Mouse (Mus musculus): Measurements from ENCODE around the gene Tle1.
A peak's percentile ranks its signal among the peaks of the same experiment; 100 is the strongest.

DNA sequence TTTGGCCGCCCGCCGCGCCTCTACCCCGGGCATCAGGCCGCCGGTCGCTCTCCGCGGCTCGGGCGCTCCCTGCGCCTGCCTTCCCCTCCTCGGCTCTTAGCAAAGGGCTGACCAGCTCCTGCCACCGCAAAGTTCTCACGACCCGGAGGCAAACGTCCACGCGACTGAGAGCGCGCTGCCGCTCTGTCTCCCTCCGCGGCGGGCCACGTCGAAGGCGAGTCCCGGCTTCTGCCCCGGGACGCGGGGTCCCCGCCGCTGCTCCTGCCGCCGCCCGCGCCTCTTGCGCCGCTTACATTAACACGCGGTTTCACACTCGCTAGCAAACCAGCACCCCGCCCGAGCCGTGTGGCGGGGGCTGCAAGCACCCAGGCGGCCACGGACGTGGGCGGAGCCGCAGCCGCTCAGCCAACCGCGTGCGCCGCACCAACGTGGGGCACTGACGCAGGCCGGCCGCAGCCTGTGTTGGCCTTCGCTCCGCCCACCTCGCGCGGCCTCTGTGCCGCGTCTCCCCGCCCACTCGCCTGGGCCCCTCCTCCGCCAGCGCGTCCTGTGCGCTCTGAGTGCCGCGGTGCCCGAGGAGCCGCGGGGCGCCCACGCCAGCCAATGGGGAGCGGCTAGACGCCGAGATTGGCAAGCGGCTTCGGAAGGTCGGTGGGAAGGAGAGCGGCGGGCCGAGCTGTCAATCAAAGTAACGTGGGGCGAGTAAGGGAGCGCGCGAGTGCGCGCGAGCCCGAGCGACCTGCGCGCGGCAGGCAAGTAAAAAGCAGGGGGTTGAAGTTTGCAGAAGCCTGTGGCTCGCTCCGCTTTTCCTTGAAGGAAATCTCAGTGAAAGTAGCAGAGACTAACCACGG, at the start of gene Tle1:
- no peak for TF ChIP-seq CTCF (IDR thresholded peaks at IDR 0.05; ENCODE audit: insufficient read depth, low read length)
- peak; percentile 77 for TF ChIP-seq POLR2A (IDR thresholded peaks at IDR 0.05; ENCODE audit: borderline replicate concordance, extremely low read depth, low read depth, low read length)
